Mouse (Mus musculus) stomach, embryonic 16.5 days (tissue): Measurements from ENCODE around the gene Gstp2. TPM values are rescaled to one million over a fixed set of nuclear protein-coding genes. Genes with fewer than 3 reads are reported as not detected.

ENCODE experiments used
- ATAC-seq: fragments of 200-750 bp; cut with Nextera tagmentation; 2 replicates; pipeline ENCODE4 v1.8.0; 2017; ENCODE audit warnings: moderate number of reproducible peaks, moderate TSS enrichment; ENCODE audit not compliant: insufficient read depth, low FRiP score
- H3K27ac ChIP-seq: fragments of 300-500 bp; sonication (generic); 2 replicates; pipeline ENCODE4 v1.5.1; 2014; ENCODE audit warnings: low read length
- H3K27me3 ChIP-seq: fragments of 300-500 bp; sonication (generic); 2 replicates; pipeline ENCODE4 v1.6.1; 2014; ENCODE audit warnings: low read length, control low read depth, mixed read lengths; ENCODE audit not compliant: control insufficient read depth, insufficient read depth
- H3K36me3 ChIP-seq: fragments of 300-500 bp; sonication (generic); 2 replicates; pipeline ENCODE4 v1.6.1; 2014; ENCODE audit warnings: low read length; ENCODE audit not compliant: control insufficient read depth, insufficient read depth
- H3K4me1 ChIP-seq: fragments of 300-500 bp; sonication (generic); 2 replicates; pipeline ENCODE4 v1.6.1; 2014; ENCODE audit warnings: low read length, control low read depth, mixed read lengths; ENCODE audit not compliant: control insufficient read depth, insufficient read depth
- H3K4me2 ChIP-seq: fragments of 300-500 bp; sonication (generic); 2 replicates; pipeline ENCODE4 v1.6.1; 2014; ENCODE audit warnings: low read depth, low read length, mixed read lengths
- H3K4me3 ChIP-seq: fragments of 300-500 bp; sonication (generic); replicated peaks from 2 replicates; pipeline ENCODE4 v1.5.1; 2014; ENCODE audit warnings: mild to moderate bottlenecking, low read length
- H3K9ac ChIP-seq: fragments of 300-500 bp; sonication (generic); 2 replicates; pipeline ENCODE4 v1.6.1; 2014; ENCODE audit warnings: low read length
- H3K9me3 ChIP-seq: fragments of 300-500 bp; sonication (generic); replicated peaks from 2 replicates; pipeline ENCODE4 v1.6.1; 2016; ENCODE audit warnings: low read length, control low read depth; ENCODE audit not compliant: control insufficient read depth
- WGBS: fragments of 180-500 bp; shearing (Covaris S2); extraction: QIAGEN DNeasy Blood & Tissue Kit; methylation state at CpG from one replicate; pipeline ENCODE4 v1.1.7; 2014; 5-methylcytosine and 5-hydroxymethylcytosine counted together
- polyA plus RNA-seq: library from polyadenylated mRNA; unstranded; fragments of >200 nt; fragmentation: Nextera tagmentation; extraction: Ambion mirVana; gene quantifications from 2 replicates; pipeline ENCODE4 v1.2.1, GENCODE M21; 2015

Gene Gstp2
- polyA plus RNA-seq, result 24.2 and 28.7 TPM in 2 replicates

DNA sequence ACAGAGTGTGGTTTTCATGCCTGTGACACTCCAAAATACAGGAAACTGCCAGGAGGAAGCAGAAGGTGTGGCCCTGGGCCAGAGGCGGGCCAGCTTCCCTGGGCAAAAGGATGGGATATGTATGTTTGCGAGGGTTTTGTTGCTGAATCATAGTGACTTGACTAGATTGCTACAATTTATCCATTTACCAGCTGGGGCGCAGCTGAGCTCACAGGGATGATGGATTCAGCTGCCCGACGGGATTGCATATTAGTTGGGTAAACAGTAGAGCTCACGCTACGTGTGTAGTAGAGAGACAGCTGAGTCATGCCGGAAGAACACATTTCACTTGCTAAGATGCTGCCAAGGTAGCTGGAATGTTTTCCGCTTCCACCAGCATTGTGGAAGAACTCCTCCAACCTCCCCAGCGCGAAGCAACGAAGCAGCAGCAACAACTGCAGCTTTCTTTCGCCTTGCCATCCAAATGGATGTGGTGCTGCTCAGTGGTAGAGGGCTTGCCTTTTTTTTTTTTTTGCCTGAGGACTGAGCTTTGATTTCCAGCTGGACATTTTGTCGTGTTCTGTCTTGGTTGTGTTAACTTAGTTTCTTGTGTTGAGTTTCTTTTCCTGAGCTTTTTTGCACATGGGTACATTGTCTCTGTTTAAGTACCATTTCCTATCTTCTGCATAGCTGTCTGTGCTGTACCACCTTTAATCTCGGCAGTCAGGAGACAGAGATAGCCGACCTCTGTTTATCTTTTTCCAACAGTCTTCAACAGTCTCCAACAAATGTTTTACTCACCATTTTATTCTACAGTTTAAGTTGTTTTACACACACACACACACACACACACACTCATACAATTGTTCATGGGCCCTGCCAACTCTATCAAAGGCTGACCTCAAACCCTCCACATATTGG is at the start of gene Gstp2:
TSS of gene Gstp2 (minus strand) at position 58 of the 900 bp plus-strand sequence.
- H3K4me2 ChIP-seq, result peak within 1 kb of the TSS; percentile 41; the same call in 1 of the 2 replicates
- peak; percentile 89; the same call in 1 of the 2 replicates for ATAC-seq
- peak within 1 kb of the TSS; percentile 92 for H3K27ac ChIP-seq
- no peaks in the 10 kb centered on the region for H3K27me3 ChIP-seq
- H3K9ac ChIP-seq, result no peak within 1 kb of the TSS
- H3K4me1 ChIP-seq, result no peaks in the 10 kb centered on the region
- no peaks in the 10 kb centered on the region for H3K36me3 ChIP-seq
- 19% methylated on average over 16 of the region's 16 CpGs for WGBS
- H3K9me3 ChIP-seq, result no peaks in the 10 kb centered on the region
- H3K4me3 ChIP-seq, result no peak within 1 kb of the TSS

DNA sequence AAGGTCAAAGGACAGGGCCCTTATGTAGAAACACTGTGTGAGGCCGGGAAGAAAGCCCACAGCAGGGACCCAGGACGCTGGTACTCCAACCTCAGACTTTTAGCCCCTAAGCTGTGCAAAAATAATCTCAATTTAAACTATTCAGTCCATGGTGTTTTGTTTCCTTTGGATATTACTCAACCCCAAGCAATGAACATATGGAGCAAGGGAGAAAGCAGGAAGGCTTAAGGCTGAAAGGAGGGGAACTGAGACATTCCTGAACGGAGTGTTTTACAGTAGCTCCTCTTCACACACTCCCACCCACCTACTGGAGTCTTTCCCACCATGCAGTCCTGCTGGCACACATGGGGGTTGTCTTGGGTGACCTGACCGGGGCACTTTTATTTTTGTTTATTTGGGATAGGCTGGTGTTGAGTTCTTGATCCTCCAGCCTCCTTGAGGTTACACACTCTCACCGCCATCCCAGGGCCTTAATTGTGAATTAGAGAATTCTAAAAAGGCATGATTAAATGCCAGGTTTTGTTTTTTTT is 49.0 kb upstream of the Gstp2 start:
- H3K9ac ChIP-seq, result no peak overlapping the region
- H3K9me3 ChIP-seq, result no peaks in the 10 kb centered on the region
- peaks cover 28% of the 10 kb centered on the region for H3K4me1 ChIP-seq
- no peak overlapping the region for H3K4me2 ChIP-seq
- no peaks in the 10 kb centered on the region for H3K27me3 ChIP-seq
- H3K36me3 ChIP-seq, result no peaks in the 10 kb centered on the region
- ATAC-seq, result no peak
- H3K27ac ChIP-seq, result no peak overlapping the region
- WGBS, result 79% methylated on average over 5 of the region's 5 CpGs
- no peak overlapping the region for H3K4me3 ChIP-seq

DNA sequence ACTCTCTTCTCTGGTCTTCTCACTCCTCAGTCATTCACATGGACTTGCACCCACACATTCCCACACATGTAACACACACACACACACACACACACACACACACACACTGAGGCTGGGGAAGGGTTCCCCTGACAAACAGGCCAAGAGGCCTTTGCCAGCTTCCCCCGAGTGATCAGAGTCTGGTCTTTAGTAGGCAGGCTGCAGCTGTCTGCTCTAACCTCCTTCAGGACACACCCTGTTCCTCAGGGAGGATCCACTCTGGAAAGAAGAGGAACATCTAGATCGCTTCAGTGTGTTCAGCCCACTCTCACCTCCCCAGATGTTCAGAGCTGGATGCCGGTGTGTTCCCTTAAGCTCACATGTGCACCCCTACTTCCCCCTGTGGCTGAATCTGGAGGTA is 48.5 kb upstream of the Gstp2 start:
- peaks cover 24% of the 10 kb centered on the region for H3K4me1 ChIP-seq
- no peak overlapping the region for H3K27ac ChIP-seq
- no peaks in the 10 kb centered on the region for H3K36me3 ChIP-seq
- 75% methylated on average over 3 of the region's 3 CpGs for WGBS
- H3K9me3 ChIP-seq, result no peaks in the 10 kb centered on the region
- H3K4me3 ChIP-seq, result no peak overlapping the region
- no peaks in the 10 kb centered on the region for H3K27me3 ChIP-seq
- no peak overlapping the region for H3K9ac ChIP-seq
- no peak for ATAC-seq
- H3K4me2 ChIP-seq, result no peak overlapping the region

DNA sequence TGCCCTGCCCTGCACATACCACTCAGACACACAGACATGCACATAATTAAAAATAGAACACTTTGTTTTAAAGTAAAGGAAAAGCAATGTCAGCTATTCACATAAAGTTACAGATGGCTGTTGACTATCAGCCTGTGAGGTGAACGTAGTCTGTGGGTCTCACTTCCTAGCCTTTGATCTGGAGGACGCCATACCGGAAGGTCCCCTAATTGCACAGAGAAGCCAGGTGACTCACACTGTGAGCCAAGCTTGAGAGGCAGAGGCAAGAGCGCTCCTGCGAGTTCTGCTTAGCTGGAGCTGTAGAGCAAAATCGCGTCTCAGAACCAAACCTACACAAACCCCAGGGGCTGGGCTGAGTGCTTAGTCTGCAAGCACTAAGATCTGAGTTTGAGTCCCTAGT is 47.9 kb upstream of the Gstp2 start:
- no peak for ATAC-seq
- Histone ChIP-seq H3K9me3 (no peaks in the 10 kb centered on the region), H3K27ac (no peak overlapping the region), H3K9ac (no peak overlapping the region), H3K4me3 (no peak overlapping the region), H3K4me2 (no peak overlapping the region), H3K36me3 (no peaks in the 10 kb centered on the region), H3K27me3 (no peaks in the 10 kb centered on the region), H3K4me1 (peaks cover 18% of the 10 kb centered on the region)
- 63% methylated on average over 7 of the region's 7 CpGs for whole genome bisulfite sequencing

DNA sequence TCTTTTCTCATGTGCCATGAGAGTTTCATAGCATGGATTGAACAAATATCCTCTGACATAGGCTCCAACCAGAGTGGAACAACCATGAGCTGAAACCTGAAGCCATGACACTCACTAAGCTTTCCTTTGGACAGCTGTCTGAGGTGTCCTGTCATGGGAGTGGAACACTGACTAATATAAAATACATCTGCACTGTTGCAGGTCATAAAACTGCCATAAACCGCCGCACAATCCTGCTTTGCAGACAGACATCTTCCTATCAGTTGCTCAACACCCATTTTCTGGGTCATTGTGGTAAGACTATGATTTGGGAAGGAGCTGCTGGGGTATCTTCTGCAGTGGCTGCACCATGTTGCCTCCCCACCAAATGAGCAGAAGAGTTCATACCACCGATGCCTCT is 46.9 kb upstream of the Gstp2 start:
- no peak overlapping the region for H3K4me2 ChIP-seq
- no peak overlapping the region for H3K27ac ChIP-seq
- H3K9ac ChIP-seq, result no peak overlapping the region
- no peaks in the 10 kb centered on the region for H3K9me3 ChIP-seq
- ATAC-seq, result no peak
- 79% methylated on average over 3 of the region's 3 CpGs for WGBS
- no peaks in the 10 kb centered on the region for H3K27me3 ChIP-seq
- H3K4me1 ChIP-seq, result peaks cover 9% of the 10 kb centered on the region
- H3K36me3 ChIP-seq, result no peaks in the 10 kb centered on the region
- H3K4me3 ChIP-seq, result no peak overlapping the region

DNA sequence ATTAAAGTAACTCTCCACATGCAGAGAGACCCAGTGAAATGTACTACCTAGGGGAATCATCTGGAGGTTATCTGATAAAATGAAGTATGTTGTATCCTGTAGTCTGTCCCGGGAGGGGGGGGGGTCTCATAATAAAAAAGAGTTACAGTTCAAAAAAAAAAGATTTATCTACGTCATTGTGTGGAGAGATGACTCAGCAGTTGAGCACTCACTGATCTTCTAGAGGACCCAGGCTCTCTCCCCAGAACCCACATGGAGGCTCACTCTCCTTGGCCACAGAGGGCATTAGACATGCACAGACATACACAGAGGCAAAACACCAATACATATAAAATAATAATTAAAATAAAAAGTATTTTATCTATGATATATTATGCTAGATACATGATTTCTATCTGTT is 45.6 kb upstream of the Gstp2 start:
- 57% methylated on average over 2 of the region's 2 CpGs for WGBS
- H3K27ac ChIP-seq, result no peak overlapping the region
- no peaks in the 10 kb centered on the region for H3K9me3 ChIP-seq

DNA sequence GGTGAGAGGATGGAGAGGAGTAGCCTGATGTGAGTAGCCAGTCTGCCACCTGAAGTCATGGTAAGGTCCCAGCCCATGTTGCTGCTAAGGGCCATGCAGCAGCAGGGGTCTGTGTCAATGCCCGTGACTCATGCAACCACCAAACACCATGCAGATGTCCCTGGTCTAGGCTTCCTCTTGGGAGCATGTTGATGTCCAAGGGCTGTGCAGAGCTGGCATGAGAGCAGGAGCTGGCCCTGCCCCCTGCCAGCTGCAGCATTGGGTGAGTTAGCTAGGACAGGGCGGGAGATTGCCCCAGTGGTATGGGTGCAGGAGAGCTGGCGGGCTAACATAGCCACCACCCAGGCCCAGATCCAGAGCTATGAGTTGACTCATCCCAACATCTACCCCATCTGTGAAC is 44.6 kb upstream of the Gstp2 start:
- H3K4me3 ChIP-seq, result no peak overlapping the region
- WGBS, result 85% methylated on average over 3 of the region's 3 CpGs
- H3K9me3 ChIP-seq, result no peaks in the 10 kb centered on the region
- H3K4me2 ChIP-seq, result no peak overlapping the region
- no peaks in the 10 kb centered on the region for H3K27me3 ChIP-seq
- no peak for ATAC-seq
- no peak overlapping the region for H3K27ac ChIP-seq
- no peak overlapping the region for H3K9ac ChIP-seq
- H3K36me3 ChIP-seq, result no peaks in the 10 kb centered on the region
- H3K4me1 ChIP-seq, result no peaks in the 10 kb centered on the region

More for the DNA sequence above, 45.6 kb upstream of the Gstp2 start:
- no peak for ATAC-seq
- Histone ChIP-seq H3K27me3 (no peaks in the 10 kb centered on the region), H3K4me2 (no peak overlapping the region), H3K9ac (no peak overlapping the region), H3K36me3 (no peaks in the 10 kb centered on the region), H3K4me1 (peaks cover 3% of the 10 kb centered on the region; the same call in 1 of the 2 replicates), H3K4me3 (no peak overlapping the region)

DNA sequence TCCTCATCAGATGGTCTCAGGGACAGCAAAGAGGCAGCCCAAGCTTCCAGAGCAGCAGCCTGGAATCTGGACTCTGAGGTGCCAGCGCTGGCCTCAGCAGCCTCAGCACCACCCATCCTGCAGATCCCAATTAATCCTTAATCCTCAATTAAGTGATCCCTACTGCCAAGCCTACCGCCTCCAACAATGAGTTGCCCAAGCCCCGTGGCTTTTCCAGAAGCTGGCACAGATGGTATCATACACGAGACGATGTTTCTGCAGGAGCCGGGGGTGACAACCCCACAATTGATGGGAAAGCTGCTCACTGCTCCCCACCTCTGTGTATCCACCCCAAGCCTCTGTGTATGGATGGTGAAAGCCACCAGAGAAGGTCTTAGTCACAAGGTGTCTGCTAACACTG is 43.3 kb upstream of the Gstp2 start:
- Histone ChIP-seq H3K9me3 (no peaks in the 10 kb centered on the region), H3K36me3 (no peaks in the 10 kb centered on the region), H3K4me1 (no peaks in the 10 kb centered on the region), H3K27ac (no peak overlapping the region), H3K27me3 (no peaks in the 10 kb centered on the region), H3K9ac (no peak overlapping the region), H3K4me3 (no peak overlapping the region), H3K4me2 (no peak overlapping the region)
- ATAC-seq, result no peak
- WGBS, result 73% methylated on average over 6 of the region's 6 CpGs

DNA sequence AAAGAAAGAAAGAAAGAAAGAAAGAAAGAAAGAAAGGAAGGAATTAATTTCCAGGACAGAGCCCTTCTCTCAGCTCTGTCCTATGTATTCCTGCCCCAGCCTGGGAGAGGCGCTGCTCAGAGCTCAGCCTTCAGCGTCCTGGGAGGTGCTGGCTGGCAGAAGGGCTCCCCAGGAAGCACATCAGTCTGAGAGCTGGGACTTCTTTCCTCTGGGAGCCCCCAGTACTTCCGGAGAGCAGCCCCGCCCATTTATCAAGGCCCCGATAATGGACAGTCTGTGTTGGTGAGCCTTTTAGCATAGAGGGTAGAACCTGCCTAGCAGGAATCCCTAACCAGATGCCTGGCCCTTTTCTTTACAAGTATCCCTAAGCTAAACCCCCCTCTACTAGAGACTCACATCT is 42.3 kb upstream of the Gstp2 start:
- H3K4me1 ChIP-seq, result no peaks in the 10 kb centered on the region
- no peak for ATAC-seq
- WGBS, result 35% methylated on average over 5 of the region's 5 CpGs
- H3K36me3 ChIP-seq, result no peaks in the 10 kb centered on the region
- no peaks in the 10 kb centered on the region for H3K27me3 ChIP-seq
- no peak overlapping the region for H3K4me2 ChIP-seq
- H3K27ac ChIP-seq, result no peak overlapping the region
- no peak overlapping the region for H3K9ac ChIP-seq
- no peaks in the 10 kb centered on the region for H3K9me3 ChIP-seq
- H3K4me3 ChIP-seq, result no peak overlapping the region
